Mouse (Mus musculus) liver, adult (tissue): ENCODE measurements around the gene Clec16a.

Experiments used
- GATA4 ChIP-seq: IDR thresholded peaks from 2 replicates; pipeline ENCODE4 v1.6.1; 2014; ENCODE audit warnings: mild to moderate bottlenecking, low read length; ENCODE audit not compliant: insufficient replicate concordance

Gene Clec16a

GRCm38 (mm10) chr16:10763540-10764264 is 218.6 kb downstream of the Clec16a start:
- no peak for TF ChIP-seq GATA4

- no peak for TF ChIP-seq GATA4
Observed at GRCm38 (mm10) chr16:10764323-10764722, 219.2 kb downstream of the Clec16a start.

GRCm38 (mm10) chr16:10767158-10767557 is 222.0 kb downstream of the Clec16a start:
- TF ChIP-seq GATA4 = no peak

- no peak for TF ChIP-seq GATA4
Observed at GRCm38 (mm10) chr16:10768821-10769220, 223.7 kb downstream of the Clec16a start.

GRCm38 (mm10) chr16:10769661-10770060 is 224.5 kb downstream of the Clec16a start:
- no peak for TF ChIP-seq GATA4

DNA sequence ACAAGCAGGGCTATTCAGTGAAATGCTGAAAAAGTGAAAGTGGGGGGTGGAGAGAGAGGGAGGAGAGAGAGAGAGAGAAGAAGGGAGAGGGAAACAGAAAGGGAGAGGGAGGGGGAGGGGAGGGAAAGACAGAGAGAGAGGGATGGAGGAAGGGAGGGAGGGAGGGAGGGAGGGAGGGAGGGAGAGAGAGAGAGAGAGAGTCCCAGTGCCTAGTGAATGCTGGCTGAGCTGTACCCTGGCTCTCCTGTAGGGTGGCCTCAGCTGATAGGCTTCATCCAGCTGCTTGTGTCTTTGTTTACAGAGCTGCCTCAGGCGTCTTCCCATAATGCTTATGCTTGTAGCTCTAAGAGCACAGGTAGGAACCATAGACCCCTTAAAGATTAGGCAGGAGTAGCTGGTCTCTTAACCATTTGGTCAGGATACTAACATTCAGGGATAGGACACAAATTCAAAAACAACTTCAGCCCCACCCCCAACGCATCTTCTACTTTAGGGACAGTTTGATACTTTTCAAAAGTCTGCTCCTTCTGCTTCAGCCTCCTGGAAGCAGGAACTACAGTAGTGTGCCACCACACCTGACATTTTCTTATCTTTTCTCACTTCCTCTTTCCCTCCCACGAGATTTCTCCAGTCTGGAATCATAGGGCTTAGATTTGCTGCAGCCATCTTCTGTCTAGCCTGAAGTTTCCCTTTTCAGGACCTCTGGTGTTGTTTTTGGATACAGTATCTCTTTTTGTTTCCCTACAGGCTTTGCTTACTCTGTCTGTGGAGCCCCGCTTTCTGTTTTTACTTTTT is 225.6 kb downstream of the Clec16a start:
- TF ChIP-seq GATA4 = no peak

GRCm38 (mm10) chr16:10771769-10772510 is 226.8 kb downstream of the Clec16a start:
- TF ChIP-seq GATA4 = no peak

DNA sequence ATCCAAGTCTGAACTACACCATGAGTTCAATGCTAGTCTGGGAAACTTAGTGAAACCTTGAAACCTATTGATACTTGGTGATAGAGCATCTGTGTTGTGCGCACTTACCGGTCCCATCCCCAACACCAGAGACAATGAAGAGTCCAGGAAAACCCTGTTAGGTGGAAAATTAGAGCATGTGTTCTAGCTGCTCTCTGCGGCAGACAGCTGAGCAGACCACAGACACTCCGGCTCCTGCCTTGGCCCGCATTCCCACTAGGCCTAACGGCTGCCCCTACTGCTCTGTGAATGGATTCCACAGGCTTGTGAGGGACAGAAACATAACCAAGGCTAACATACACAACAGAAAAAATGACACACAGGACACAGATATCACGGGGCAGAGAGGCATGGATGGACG is 228.4 kb downstream of the Clec16a start:
- no peak for TF ChIP-seq GATA4

- no peak for TF ChIP-seq GATA4
Observed at GRCm38 (mm10) chr16:10774726-10775125, 229.6 kb downstream of the Clec16a start.

DNA sequence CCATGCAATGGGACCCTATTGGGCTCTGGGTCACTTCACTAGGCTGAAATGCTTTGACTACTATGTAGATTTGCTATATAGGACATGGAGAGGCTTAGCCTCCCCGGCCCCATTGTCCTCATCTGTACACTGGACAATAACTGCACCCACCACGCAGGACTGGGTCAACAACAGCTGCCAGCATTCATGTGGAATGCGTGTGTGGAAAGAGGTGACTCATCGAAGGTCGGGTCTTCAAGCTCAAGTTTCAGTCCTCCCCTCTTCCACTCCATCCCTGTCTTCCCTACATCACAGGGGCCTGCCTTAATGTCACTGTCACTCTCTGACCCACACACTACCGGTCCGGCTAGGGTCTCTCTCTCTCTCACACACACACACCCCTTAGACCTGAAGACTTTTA is 231.2 kb downstream of the Clec16a start:
- TF ChIP-seq GATA4 = no peak

- TF ChIP-seq GATA4 = no peak
Observed at GRCm38 (mm10) chr16:10777579-10778160, 232.5 kb downstream of the Clec16a start.

DNA sequence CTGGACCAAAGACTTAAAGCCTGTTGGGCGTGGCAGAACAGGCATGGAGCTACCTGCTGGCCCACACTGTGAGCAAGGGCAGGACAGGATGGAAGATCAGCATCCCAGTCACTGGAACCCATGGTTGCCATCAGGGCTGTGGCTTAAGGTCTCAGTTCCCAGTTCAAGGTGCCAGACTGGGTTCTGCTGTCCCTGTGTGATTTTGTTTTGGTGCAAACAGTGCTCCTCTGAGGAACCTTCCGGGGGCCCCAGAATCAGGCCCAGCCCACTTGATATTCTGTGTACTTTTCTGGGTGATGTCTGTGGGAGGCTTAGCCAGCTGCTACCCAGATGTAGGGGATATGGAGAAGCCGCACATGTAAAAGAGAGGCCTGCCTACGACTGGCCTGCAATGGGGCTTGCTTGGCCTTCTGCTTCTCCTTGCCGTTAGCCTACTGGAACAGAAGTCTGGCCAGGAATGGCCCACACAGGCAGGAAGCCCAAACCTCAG is 235.5 kb downstream of the Clec16a start:
- no peak for TF ChIP-seq GATA4

GRCm38 (mm10) chr16:10781862-10782371 is 236.8 kb downstream of the Clec16a start:
- no peak for TF ChIP-seq GATA4

- TF ChIP-seq GATA4 = no peak
Observed at GRCm38 (mm10) chr16:10782377-10783151, 237.4 kb downstream of the Clec16a start.

DNA sequence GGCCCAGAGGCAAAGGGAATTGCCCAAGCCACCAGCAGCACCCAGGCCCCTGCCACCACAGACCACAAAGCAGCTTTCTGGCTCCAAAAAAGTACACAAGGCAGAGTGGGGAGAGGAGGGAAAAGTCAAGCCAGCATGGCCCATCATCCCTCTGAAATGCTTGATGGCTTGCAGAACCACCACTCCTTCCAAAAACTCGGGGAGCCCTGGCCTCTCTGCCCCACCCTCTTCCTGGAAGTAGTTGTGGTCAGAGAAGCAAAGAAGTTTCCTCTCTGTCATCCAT is 238.0 kb downstream of the Clec16a start:
- TF ChIP-seq GATA4 = no peak

GRCm38 (mm10) chr16:10783451-10783850 is 238.3 kb downstream of the Clec16a start:
- TF ChIP-seq GATA4 = no peak
